Mouse (Mus musculus) heart, embryonic 14.5 days (tissue): ENCODE results near the gene Mt4. TPM values are rescaled to one million over a fixed set of nuclear protein-coding genes. Genes with fewer than 3 reads are reported as not detected.

Experiments
- ATAC-seq: fragments of 200-750 bp; cut with Nextera tagmentation; 2 replicates; pipeline ENCODE4 v1.8.0; 2017; ENCODE audit warnings: low read depth, moderate TSS enrichment; ENCODE audit not compliant: insufficient number of reproducible peaks, insufficient read depth, low FRiP score
- H3K27ac ChIP-seq, 2 experiments: fragments of 200-500 bp in 1 of 2; fragments of 300-500 bp in 1 of 2; sonication (generic) in 1 of 2; replicated peaks in 1 of 2; 2 replicates each; pipeline ENCODE4 v1.5.1; 2012 to 2014; ENCODE audit warnings: low read depth in 2 of 2, low read length in 2 of 2, control low read depth in 1 of 2, mild to moderate bottlenecking in 1 of 2, mixed read lengths in 1 of 2; ENCODE audit not compliant: control insufficient read depth in 1 of 2, insufficient read depth in 1 of 2
- H3K27me3 ChIP-seq: fragments of 300-500 bp; sonication (generic); 2 replicates; pipeline ENCODE4 v1.6.1; 2014; ENCODE audit warnings: mild to moderate bottlenecking, low read length, control low read depth; ENCODE audit not compliant: control insufficient read depth, insufficient read depth
- H3K36me3 ChIP-seq: fragments of 300-500 bp; sonication (generic); 2 replicates; pipeline ENCODE4 v1.6.1; 2014; ENCODE audit warnings: mild to moderate bottlenecking, control low read depth, low read length, mixed read lengths; ENCODE audit not compliant: control insufficient read depth, insufficient read depth
- H3K4me1 ChIP-seq, 2 experiments: fragments of 200-500 bp in 1 of 2; fragments of 300-500 bp in 1 of 2; sonication (generic) in 1 of 2; 2 replicates each; pipeline ENCODE4 v1.6.1; 2012 to 2014; ENCODE audit warnings: low read length in 2 of 2, control low read depth in 1 of 2, mixed read lengths in 1 of 2; ENCODE audit not compliant: control insufficient read depth in 2 of 2, insufficient read depth in 2 of 2
- H3K4me2 ChIP-seq: fragments of 300-500 bp; sonication (generic); 2 replicates; pipeline ENCODE4 v1.6.1; 2014; ENCODE audit warnings: mild to moderate bottlenecking, low read length
- H3K4me3 ChIP-seq, 2 experiments: fragments of 200-500 bp in 1 of 2; fragments of 300-500 bp in 1 of 2; sonication (generic) in 1 of 2; 2 replicates each; pipeline ENCODE4 v1.5.1; 2012 to 2014; ENCODE audit warnings: low read length in 2 of 2, mild to moderate bottlenecking in 2 of 2, control low read depth in 1 of 2, low read depth in 1 of 2, moderate library complexity in 1 of 2; ENCODE audit not compliant: control insufficient read depth in 1 of 2, insufficient read depth in 1 of 2
- H3K9ac ChIP-seq: fragments of 300-500 bp; sonication (generic); 2 replicates; pipeline ENCODE4 v1.6.1; 2014; ENCODE audit warnings: mild to moderate bottlenecking, low read length
- H3K9me3 ChIP-seq: fragments of 300-500 bp; sonication (generic); 2 replicates; pipeline ENCODE4 v1.6.1; 2016; ENCODE audit warnings: low read length, control low read depth; ENCODE audit not compliant: control insufficient read depth
- WGBS: fragments of 180-500 bp; shearing (Covaris S2); extraction: QIAGEN DNeasy Blood & Tissue Kit; methylation state at CpG from one replicate; pipeline ENCODE4 v1.1.7; 2014; 5-methylcytosine and 5-hydroxymethylcytosine counted together
- polyA plus RNA-seq: library from polyadenylated mRNA; unstranded; fragments of >200 nt; fragmentation: Nextera tagmentation; extraction: Ambion mirVana; gene quantifications from 2 replicates; pipeline ENCODE4 v1.2.1, GENCODE M21; 2014

Gene Mt4
- polyA plus RNA-seq, 1 experiment from 2014 or later, result not detected

- Histone ChIP-seq H3K9me3 (no peaks in the 10 kb centered on the region), H3K27ac (no peak overlapping the region), H3K4me1 (peaks cover 20 to 30% of the 10 kb centered on the region in 2 experiments), H3K27me3 (peaks cover 35% of the 10 kb centered on the region), H3K4me2 (no peak overlapping the region), H3K9ac (no peak overlapping the region), H3K4me3 (no peak overlapping the region), H3K36me3 (no peaks in the 10 kb centered on the region)
- WGBS, result 52% methylated on average over 21 of the region's 21 CpGs
- no peak for ATAC-seq
These were observed 50.4 kb downstream of the Mt4 start for GRCm38 (mm10) chr8:94187290-94188002.

Other genes starting within 250 kb of the Mt4 start
- gene Amfr, start 124.4 kb upstream of the Mt4 start, polyA plus RNA-seq, result 60.3 and 63.1 TPM in 2 replicates
- gene Nudt21, start 100.2 kb upstream of the Mt4 start, polyA plus RNA-seq, result 85.6 and 88.1 TPM in 2 replicates
- gene Ogfod1, start 100.0 kb upstream of the Mt4 start, polyA plus RNA-seq, result 11.9 and 12.2 TPM in 2 replicates
- gene Bbs2, start 38.3 kb upstream of the Mt4 start, polyA plus RNA-seq, result 7.9 and 12.4 TPM in 2 replicates
- gene Mt3, start 15.4 kb downstream of the Mt4 start, polyA plus RNA-seq, result 78.6 and 88.7 TPM in 2 replicates
- 37.5 and 38.6 TPM in 2 replicates for gene Mt2, start 35.5 kb downstream of the Mt4 start, polyA plus RNA-seq
- 438 and 453 TPM in 2 replicates for gene Mt1, start 41.9 kb downstream of the Mt4 start, polyA plus RNA-seq
- gene Nup93, start 77.4 kb downstream of the Mt4 start, polyA plus RNA-seq, result 56.9 and 59.4 TPM in 2 replicates
- gene Slc12a3, start 192.0 kb downstream of the Mt4 start, polyA plus RNA-seq, result not detected in 2 replicates
- 99.7 and 105 TPM in 2 replicates for gene Herpud1, start 249.2 kb downstream of the Mt4 start, polyA plus RNA-seq